Mouse (Mus musculus) gastrocnemius, postnatal 10 days (tissue): Measurements from ENCODE around the gene Tmem164. TPM values are rescaled to one million over a fixed set of nuclear protein-coding genes. Genes with fewer than 3 reads are reported as not detected.

ENCODE experiments used
- DNase-seq: peaks from one replicate; pipeline ENCODE4 v3.0.0; 2021; ENCODE audit warnings: mixed read lengths
- total RNA-seq, 2 experiments: library from RNA; stranded (reverse); gene quantifications; 2 replicates each; pipeline ENCODE4 v1.2.3; 2021

Tmem164 gene
- total RNA-seq, 2 experiments from 2014 or later, result 9.8 to 11.7 TPM

- DNase-seq, result no peak
Observed at GRCm38 (mm10) chrX:142688509-142688908, 7.3 kb downstream of the Tmem164 start.

DNA sequence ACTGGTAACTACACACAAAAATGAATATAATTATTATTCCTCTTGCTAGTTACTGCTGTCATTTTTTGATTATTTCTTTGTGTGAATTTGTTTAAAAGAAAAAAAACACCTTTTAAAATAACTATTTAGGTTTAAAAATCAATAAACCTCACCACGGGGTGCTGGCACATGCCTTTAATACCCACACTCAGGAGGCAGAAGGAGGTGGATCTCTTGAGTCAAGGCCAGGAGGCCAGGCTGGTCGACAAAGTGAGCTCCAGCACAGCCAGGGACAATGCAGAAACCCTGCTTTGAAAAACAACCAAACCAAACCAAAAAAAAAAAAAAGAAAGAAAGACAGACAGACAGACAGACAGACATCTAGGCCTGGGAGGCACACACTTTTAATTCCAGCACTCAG, 12.1 kb downstream of the Tmem164 start:
- DNase-seq, result no peak

GRCm38 (mm10) chrX:142694338-142694737, 13.1 kb downstream of the Tmem164 start:
- DNase-seq, result no peak

DNA sequence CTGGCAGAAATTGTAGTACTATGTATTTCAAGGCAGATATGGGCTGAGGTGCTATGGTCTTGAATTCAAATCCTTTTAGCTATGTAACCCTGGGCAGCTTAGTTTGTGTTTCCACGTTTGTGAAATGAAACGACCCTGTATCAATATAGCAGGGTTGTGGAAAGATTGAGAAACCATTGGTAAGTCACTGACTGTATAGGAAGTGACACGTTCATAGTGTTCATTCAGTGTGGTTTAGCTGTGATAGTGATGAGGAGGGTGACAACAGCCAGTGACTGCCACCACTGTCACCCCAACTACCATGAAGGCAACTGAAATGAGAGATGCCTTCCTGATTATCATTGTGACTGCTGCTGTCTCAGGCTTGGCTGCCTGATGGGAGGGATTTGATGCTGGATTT, 13.7 kb downstream of the Tmem164 start:
- DNase-seq, result no peak

DNA sequence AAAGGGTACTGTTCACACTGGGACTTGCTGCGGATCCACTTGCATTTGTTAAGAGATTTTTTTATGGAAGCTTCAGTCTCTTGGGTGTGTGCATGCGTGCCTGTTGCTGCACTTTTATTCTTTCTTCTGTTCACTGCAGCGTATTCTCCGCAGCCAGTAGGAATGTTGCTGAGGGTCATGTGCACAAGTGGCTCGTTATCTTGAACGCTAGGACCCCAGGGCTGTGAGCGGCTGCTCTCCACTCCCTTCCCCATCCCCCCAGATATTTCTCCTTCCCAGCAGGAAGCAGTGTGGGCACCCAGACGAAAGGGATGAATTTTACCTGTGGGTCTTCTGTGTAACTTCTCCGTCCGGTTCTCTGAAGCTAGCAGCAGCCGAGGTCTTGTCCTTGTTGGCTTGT, 15.6 kb downstream of the Tmem164 start:
- no peak for DNase-seq

- DNase-seq, result no peak
Observed at GRCm38 (mm10) chrX:142697545-142698204, 16.5 kb downstream of the Tmem164 start.

- no peak for DNase-seq
Observed at GRCm38 (mm10) chrX:142698212-142698611, 17.0 kb downstream of the Tmem164 start.

GRCm38 (mm10) chrX:142702094-142702493, 20.9 kb downstream of the Tmem164 start:
- DNase-seq, result no peak

DNA sequence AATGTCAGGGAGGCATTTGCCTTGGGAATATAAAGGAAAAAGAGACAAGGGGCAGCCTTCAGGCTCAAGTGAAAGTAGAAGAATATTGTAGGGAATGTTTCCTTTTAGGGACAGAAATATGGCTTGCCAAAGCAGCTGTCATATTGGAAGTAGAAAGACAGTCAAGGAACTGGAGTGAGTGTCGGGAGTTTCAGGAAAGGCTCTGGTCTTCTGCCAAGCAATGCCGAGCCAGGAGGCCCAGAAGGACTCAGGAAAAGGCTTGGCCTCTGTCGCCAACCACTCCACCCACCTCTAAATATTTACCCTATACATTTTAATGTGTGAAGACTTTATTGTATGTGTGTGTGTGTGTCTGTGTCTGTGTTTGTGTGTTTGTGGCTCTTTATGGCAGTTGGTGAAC, 21.4 kb downstream of the Tmem164 start:
- no peak for DNase-seq

DNA sequence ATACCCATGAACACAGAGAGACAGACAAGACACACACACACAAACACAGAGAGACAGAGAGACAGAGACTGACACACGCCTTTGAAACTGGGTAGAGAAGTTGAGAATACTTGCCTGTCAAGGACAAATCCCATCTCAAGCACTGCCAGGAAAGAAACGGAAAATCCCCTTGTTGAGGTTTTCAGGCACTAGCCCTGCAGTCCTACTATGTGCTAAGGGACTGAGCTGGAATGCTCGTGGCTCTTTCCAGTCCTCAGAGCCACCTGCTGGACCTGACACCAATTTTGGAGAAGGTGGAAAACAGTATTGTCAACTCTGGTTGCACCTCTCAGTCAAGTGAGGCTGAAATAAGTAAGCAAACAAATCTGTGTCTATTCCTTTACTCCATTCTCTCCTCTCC, 22.7 kb downstream of the Tmem164 start:
- no peak for DNase-seq

- DNase-seq, result no peak
Observed at GRCm38 (mm10) chrX:142708257-142708656, 27.1 kb downstream of the Tmem164 start.

DNA sequence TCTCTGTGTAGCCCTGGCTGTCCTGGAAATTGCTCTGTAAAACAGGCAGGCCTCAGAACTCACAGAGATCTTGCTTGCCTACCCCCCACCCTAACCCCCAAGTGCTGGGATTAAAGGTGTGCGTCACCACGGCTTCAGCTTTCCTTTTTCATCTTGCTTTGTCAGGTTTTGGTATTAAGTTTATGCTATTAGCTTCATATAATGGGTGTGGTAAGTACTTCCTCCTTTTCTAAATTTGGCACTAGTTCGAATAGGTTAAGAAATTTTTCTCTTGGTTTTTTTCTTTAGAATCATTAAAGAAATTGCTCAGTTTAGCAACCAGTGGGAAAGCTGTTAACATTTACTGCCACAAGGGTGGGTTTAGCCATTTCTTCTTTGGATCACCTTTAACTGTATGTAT, 34.8 kb downstream of the Tmem164 start:
- DNase-seq, result no peak

DNA sequence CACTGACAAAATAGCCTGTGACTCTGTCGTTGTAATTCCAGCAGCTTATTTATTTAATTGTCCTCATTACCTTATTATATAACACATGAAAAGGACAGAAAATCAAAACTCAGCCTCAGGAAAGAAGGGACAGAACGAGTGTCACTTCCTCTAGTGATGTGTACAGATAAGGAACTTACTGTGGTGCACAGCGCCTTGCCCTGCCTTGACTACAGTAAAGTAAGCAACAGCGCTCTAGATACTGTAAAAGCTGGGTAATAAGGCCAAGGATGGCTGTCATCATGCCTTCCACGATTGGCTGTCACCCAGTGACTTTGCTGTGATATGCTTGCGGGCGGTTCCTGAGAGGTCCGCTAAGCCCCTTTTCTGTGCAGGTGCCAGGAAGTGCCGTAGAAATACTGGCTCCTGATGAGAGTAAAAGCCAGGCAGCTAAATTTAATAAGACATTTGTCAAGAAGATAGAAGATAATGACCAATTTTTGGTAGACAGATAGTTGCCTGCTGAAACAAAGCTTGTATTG, 36.8 kb downstream of the Tmem164 start:
- no peak for DNase-seq

- DNase-seq, result no peak
Observed at GRCm38 (mm10) chrX:142718759-142719158, 37.6 kb downstream of the Tmem164 start.

DNA sequence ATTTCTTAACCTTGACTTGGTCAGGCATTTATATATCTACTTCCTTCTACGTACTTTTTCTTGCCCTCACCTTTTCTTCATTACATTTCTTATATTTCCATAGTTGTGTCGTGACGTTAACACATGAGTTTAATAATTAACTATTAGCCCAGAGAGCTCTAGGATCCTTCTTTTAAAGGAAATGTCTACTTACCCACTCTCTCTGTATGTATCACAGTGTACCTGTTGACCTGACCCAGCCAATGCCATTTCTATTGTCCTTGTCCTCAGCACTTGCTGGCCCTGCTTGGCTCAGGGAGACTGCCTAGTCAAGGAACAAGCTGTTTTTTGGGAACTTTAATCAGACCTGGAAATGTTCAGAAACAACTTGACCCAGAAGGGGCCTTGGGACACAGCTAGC, 40.7 kb downstream of the Tmem164 start:
- no peak for DNase-seq

- DNase-seq, result no peak
Observed at GRCm38 (mm10) chrX:142724203-142724602, 43.0 kb downstream of the Tmem164 start.

- no peak for DNase-seq
Observed at GRCm38 (mm10) chrX:142725571-142725970, 44.4 kb downstream of the Tmem164 start.

DNA sequence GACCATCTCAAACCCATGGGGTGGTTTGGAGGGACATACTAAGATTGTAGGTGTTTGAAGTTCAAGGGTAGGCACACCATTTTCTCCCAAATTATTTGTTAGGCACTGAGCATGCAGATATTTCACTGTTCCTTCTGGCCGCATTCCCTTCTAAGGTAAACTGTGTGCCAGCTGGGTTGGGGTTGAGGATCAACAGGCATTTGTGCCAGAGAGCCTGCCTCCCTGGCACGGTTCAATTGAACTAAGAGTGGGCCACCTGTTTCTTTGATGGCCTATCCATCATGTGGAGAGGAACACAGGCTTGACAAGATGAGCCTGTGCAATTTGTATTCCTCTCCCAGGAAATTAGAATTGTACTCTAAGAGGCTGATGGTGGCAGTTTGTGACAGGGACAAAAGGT, 45.1 kb downstream of the Tmem164 start:
- DNase-seq, result no peak

DNA sequence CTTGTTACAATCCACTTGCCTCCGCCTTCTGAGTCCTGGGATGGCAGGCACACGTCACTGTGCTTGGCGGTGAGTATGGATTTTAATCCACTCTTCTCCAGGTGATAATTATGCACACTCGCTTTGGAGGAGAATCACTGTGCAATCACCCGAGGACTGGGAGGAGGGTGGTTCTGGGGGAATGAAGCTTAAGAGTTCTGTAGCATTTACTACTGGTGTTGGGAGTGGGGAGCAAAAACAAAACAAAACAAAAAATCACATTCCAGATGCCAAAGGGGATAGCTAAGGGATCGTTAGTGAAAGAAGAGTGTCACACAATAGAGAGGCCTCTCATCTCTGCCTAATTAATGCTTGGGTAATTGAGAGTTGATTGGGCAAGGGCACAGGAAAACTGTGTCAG, 46.6 kb downstream of the Tmem164 start:
- no peak for DNase-seq

DNA sequence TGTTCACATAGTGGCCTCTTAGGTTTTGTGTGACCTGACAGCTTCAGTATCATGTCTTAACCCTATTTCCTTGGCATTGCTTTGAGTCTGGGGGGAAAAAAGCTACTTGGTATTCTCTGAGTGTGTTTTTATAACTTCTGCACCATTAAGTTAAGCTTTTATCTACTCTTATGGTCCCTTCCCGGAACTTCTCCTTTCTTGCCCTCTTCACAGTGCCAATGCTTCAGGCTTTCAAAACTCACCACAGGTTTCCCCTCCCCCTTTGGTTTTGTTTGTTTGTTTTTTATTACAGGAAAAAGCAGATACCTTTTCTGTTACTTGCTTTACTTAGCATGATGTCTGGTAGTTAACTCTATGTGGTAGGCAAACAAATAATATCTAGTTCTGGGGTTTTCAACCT, 47.8 kb downstream of the Tmem164 start:
- no peak for DNase-seq

DNA sequence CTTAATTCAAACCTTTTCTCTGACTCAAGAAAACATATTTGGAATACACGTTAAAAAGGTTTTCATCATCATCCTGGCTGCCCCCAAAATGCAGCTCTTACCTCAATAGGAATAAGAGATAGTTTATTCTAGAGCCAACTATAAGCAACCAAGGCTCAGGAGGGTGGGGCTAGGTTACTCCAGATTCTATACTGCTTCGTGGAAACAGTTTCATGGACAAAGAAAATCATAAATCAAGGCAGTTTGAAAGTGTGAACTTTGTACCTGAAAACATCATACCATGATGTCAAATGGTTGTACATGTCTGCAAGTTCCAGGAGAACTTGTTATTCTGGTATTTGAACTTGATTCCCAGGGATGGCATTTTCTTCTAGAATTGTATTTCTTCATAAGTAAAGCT, 48.3 kb downstream of the Tmem164 start:
- no peak for DNase-seq

- no peak for DNase-seq
Observed at GRCm38 (mm10) chrX:142737099-142737498, 55.9 kb downstream of the Tmem164 start.

DNA sequence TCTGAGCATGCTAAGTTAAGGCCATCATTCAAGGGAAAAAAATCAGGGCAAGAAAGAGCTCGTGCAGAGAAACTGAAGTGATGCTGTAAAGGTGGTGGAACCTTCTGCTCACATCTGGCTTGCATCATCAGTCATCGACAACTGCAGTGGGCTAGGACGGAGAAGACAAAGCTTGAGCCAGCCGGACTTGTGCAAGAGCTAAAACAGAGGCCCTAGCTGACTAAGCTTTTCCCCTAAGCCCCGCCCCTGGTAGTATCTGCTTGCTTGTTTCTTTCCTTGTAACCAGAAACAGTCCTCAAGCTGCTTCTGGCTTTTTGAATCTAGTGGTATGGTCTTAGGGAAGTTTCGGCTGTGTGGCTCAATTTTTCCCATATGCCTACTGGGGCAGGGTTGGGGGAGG, 56.5 kb downstream of the Tmem164 start:
- DNase-seq, result peak; percentile 12

- DNase-seq, result no peak
Observed at GRCm38 (mm10) chrX:142747428-142747827, 66.2 kb downstream of the Tmem164 start.

DNA sequence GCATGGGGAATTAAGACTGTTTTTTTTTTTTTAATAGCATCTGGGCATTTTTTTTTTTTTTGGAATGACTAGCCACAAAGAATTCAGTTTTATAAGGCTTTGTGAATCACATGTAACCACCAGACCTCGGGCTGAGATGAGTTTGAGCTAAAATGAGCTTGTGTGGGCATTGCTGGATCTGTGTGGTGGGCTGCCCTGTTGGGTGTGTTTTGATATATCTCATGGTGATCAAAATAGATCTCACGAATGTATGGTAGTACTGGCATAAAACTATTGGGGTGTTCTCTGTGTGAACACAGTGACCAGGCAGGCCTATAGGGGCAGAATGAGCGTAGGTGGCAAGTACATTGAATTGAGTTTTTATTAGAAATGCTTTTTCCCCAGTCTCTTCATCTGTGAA, 67.4 kb downstream of the Tmem164 start:
- no peak for DNase-seq
